Mouse (Mus musculus) bone marrow, adult 2 months (tissue): Measurements from ENCODE around the gene Mast4.
A peak's percentile ranks its signal among the peaks of the same experiment; 100 is the strongest.

Experiments
- CTCF ChIP-seq: fragments of 200-500 bp; IDR thresholded peaks from 2 replicates; pipeline ENCODE4 v1.5.1; 2011; ENCODE audit warnings: low read length, control low read depth; ENCODE audit not compliant: control insufficient read depth, insufficient read depth
- POLR2A ChIP-seq: fragments of 200-500 bp; IDR thresholded peaks from 2 replicates; pipeline ENCODE4 v1.6.1; 2011; ENCODE audit warnings: low read depth, mild to moderate bottlenecking, control low read depth, low read length, borderline replicate concordance; ENCODE audit not compliant: control insufficient read depth

DNA sequence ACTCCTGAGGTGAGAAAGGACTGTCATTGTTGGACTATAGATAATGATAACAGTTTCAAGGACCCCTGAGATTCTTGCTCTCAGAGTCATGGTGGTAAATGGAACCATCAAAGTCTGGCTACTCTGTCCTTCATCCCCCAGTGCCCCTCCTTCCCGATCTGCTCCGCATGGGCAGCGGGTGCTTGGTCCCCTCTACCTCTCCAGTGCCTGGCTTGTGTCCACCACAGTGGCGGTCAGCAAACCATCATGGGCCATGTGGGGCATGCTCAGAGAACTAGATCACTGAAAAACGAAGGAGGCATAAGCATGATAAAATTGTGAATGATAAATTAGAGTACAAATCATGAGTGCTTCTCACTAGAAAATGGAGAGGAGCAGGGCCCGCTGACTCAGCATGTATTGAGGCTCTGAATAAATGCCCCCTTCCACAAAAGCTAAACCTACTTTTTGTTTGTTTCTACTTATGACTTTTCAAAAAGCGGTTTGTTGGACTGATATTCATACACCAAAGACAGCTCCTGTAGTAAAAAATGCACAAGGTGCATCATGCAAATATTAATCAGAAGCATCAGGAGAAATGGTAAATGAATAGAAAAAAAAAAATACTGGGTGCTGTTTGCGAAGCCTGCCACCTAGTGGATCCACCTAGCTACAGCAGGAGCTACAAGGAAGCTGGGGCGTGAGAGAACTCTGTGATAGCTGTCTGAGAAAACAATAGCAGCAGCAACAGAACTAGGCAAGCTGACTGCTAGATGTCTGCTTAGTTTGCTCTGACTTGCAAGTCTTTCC is 589.6 kb downstream of the Mast4 start:
- TF ChIP-seq POLR2A = no peak
- peak; percentile 73 for TF ChIP-seq CTCF
